21 mouse cellular contexts compared by ENCODE assay signal in genomic region chr7:45507583-45507982, GRCm38 (mm10). TPM values are rescaled to one million over a fixed set of nuclear protein-coding genes. Genes with fewer than 3 reads are reported as not detected.
DNase-seq lines count a peak whose midpoint lies in the region; ATAC-seq lines count a peak whose summit lies in the region.
"Had no signal": no experiment of that assay in that cellular context is flagged by ENCODE, and none has a peak within 500 bp of the region (broad histone marks: within the 10 kb centered on the region; RNA-seq: fewer than 3 reads in every experiment).

No protein-coding gene starts in this region.

- H3K4me3 ChIP-seq in erythroblast, embryonic 14.5 days (replicated peaks) = peak overlapping the region; percentile 79
- H3K4me3 ChIP-seq in liver, embryonic 15.5 days (replicated peaks) = peak overlapping the region; percentile 94
- H3K4me3 ChIP-seq: embryonic facial prominence, embryonic 10.5 days; gastrocnemius, adult 2 months had no signal

- DNase-seq in urinary bladder, postnatal 14 days (ENCODE audit: low spot score) = peak; percentile 50
- no peak for DNase-seq in urinary bladder, postnatal 10 days (ENCODE audit: low spot score)
- DNase-seq in heart, adult 11 months = no peak
- DNase-seq in lung, postnatal 25 days (ENCODE audit: low spot score) = no peak
- DNase-seq: adrenal gland, adult 8-10 months; cerebellum, adult 11 months; forebrain, postnatal 0 days; gastrocnemius, adult 2 months; heart, postnatal 14 days; layer of hippocampus, adult 9-11 months; thymus, postnatal 25 days had no signal

- peak overlapping the region; percentile 94 for H3K27ac ChIP-seq in liver, embryonic 15.5 days (replicated peaks)
- H3K27ac ChIP-seq: embryonic facial prominence, embryonic 10.5 days; gastrocnemius, adult 2 months; hindbrain, embryonic 14.5 days; limb, embryonic 13.5 days had no signal

- no peaks in the 10 kb centered on the region for H3K9me3 ChIP-seq in erythroblast, embryonic 14.5 days (ENCODE audit: control insufficient read depth, low read length)
- H3K9me3 ChIP-seq in liver, embryonic 15.5 days (replicated peaks) = no peaks in the 10 kb centered on the region
- H3K9me3 ChIP-seq: embryonic facial prominence, embryonic 10.5 days; limb, embryonic 13.5 days had no signal

- peaks cover 69% of the 10 kb centered on the region for H3K36me3 ChIP-seq in erythroblast, embryonic 14.5 days (ENCODE audit: control insufficient read depth)
- peaks cover 52% of the 10 kb centered on the region for H3K36me3 ChIP-seq in liver, embryonic 15.5 days (replicated peaks)

- no peak for ATAC-seq in erythroblast, adult 5-6 weeks (replicated peaks; ENCODE audit: low FRiP score, poor library complexity, severe bottlenecking)
- no peak for ATAC-seq in liver, embryonic 15.5 days (ENCODE audit: insufficient read depth)
- ATAC-seq in granulocyte monocyte progenitor cell, adult 5-6 weeks (replicated peaks; ENCODE audit: poor library complexity, severe bottlenecking) = no peak
- ATAC-seq: forebrain, postnatal 0 days; lung, postnatal 0 days had no signal

- H3K9ac ChIP-seq in liver, embryonic 15.5 days = peak overlapping the region; percentile 61
- H3K9ac ChIP-seq: forebrain, postnatal 0 days; hindbrain, embryonic 14.5 days; limb, embryonic 13.5 days had no signal

- H3K4me2 ChIP-seq in liver, embryonic 15.5 days = peak overlapping the region; percentile 93
- H3K4me2 ChIP-seq: hindbrain, embryonic 14.5 days had no signal

- no peaks in the 10 kb centered on the region for H3K27me3 ChIP-seq in erythroblast, embryonic 14.5 days (ENCODE audit: control insufficient read depth)
- H3K27me3 ChIP-seq in liver, embryonic 15.5 days = no peaks in the 10 kb centered on the region
- H3K27me3 ChIP-seq: limb, embryonic 13.5 days had no signal

- 75% methylated on average over 6 of the region's 6 CpGs for WGBS in liver, embryonic 15.5 days (ENCODE audit: insufficient replicate concordance)

- peaks cover 63% of the 10 kb centered on the region for H3K4me1 ChIP-seq in erythroblast, embryonic 14.5 days (ENCODE audit: control insufficient read depth)
- H3K4me1 ChIP-seq in liver, embryonic 15.5 days (replicated peaks) = peaks cover 60% of the 10 kb centered on the region

RNA-seq across cellular contexts. Expression of gene Nucb1, which starts 2.6 kb away (rescaled TPM):
- 54.7 and 66.6 TPM in 2 replicates for polyA plus RNA-seq in erythroblast, embryonic 14.5 days (2012)
- 83.0 and 88.6 TPM in 2 replicates for total RNA-seq in erythroblast, adult 5-6 weeks (2015; ENCODE audit: low replicate concordance)
- total RNA-seq in erythroblast, adult 5-6 weeks (2017; ENCODE audit: low replicate concordance) = 487 and 671 TPM in 2 replicates
- 118 and 131 TPM in 2 replicates for polyA plus RNA-seq in liver, embryonic 15.5 days (2015; fragmentation: Nextera tagmentation; extraction: Ambion mirVana)
- total RNA-seq in granulocyte monocyte progenitor cell, adult 5-6 weeks (2014; fragmentation: Nextera tagmentation) = 184 and 207 TPM in 2 replicates
- total RNA-seq in granulocyte monocyte progenitor cell, adult 5-6 weeks (2017) = 316 and 398 TPM in 2 replicates

RNA-seq across cellular contexts. Expression of gene Ppp1r15a, which starts 18.5 kb away (rescaled TPM):
- 543 and 840 TPM in 2 replicates for polyA plus RNA-seq in erythroblast, embryonic 14.5 days (2012)
- total RNA-seq in erythroblast, adult 5-6 weeks (2015; ENCODE audit: low replicate concordance) = 1,095 and 1,392 TPM in 2 replicates
- total RNA-seq in erythroblast, adult 5-6 weeks (2017; ENCODE audit: low replicate concordance) = 1,351 and 1,490 TPM in 2 replicates
- polyA plus RNA-seq in liver, embryonic 15.5 days (2015; fragmentation: Nextera tagmentation; extraction: Ambion mirVana) = 280 and 325 TPM in 2 replicates
- 8.3 and 22.1 TPM in 2 replicates for total RNA-seq in granulocyte monocyte progenitor cell, adult 5-6 weeks (2014; fragmentation: Nextera tagmentation)
- 51.1 and 54.9 TPM in 2 replicates for total RNA-seq in granulocyte monocyte progenitor cell, adult 5-6 weeks (2017)

RNA-seq across cellular contexts. Expression of gene Plekha4, which starts 18.5 kb away (rescaled TPM):
- 0.42 and 1.0 TPM in 2 replicates for polyA plus RNA-seq in erythroblast, embryonic 14.5 days (2012)
- total RNA-seq in erythroblast, adult 5-6 weeks (2015; ENCODE audit: low replicate concordance) = 1.3 TPM in 1 of 2 replicates, not detected in the other
- total RNA-seq in erythroblast, adult 5-6 weeks (2017; ENCODE audit: low replicate concordance) = 2.8 and 9.9 TPM in 2 replicates
- 0.66 and 0.75 TPM in 2 replicates for polyA plus RNA-seq in liver, embryonic 15.5 days (2015; fragmentation: Nextera tagmentation; extraction: Ambion mirVana)
- total RNA-seq in granulocyte monocyte progenitor cell, adult 5-6 weeks (2014; fragmentation: Nextera tagmentation) = not detected in 2 replicates
- total RNA-seq in granulocyte monocyte progenitor cell, adult 5-6 weeks (2017) = 0.26 TPM in 1 of 2 replicates, not detected in the other

RNA-seq across cellular contexts. Expression of gene Dhdh, which starts 19.0 kb away (rescaled TPM):
- polyA plus RNA-seq in erythroblast, embryonic 14.5 days (2012) = 0.01 and 0.02 TPM in 2 replicates
- total RNA-seq in erythroblast, adult 5-6 weeks (2015; ENCODE audit: low replicate concordance) = 3.3 TPM in 2 replicates
- total RNA-seq in erythroblast, adult 5-6 weeks (2017; ENCODE audit: low replicate concordance) = 2.1 and 2.3 TPM in 2 replicates
- 2.4 and 2.5 TPM in 2 replicates for polyA plus RNA-seq in liver, embryonic 15.5 days (2015; fragmentation: Nextera tagmentation; extraction: Ambion mirVana)
- total RNA-seq in granulocyte monocyte progenitor cell, adult 5-6 weeks (2014; fragmentation: Nextera tagmentation) = 29.3 and 31.1 TPM in 2 replicates
- 18.4 and 20.2 TPM in 2 replicates for total RNA-seq in granulocyte monocyte progenitor cell, adult 5-6 weeks (2017)

RNA-seq across cellular contexts. Expression of gene Gm45808, which starts 21.0 kb away (rescaled TPM):
- polyA plus RNA-seq in erythroblast, embryonic 14.5 days (2012) = not detected in 2 replicates
- not detected in 2 replicates for total RNA-seq in erythroblast, adult 5-6 weeks (2015; ENCODE audit: low replicate concordance)
- not detected in 2 replicates for total RNA-seq in erythroblast, adult 5-6 weeks (2017; ENCODE audit: low replicate concordance)
- not detected in 2 replicates for polyA plus RNA-seq in liver, embryonic 15.5 days (2015; fragmentation: Nextera tagmentation; extraction: Ambion mirVana)
- not detected in 2 replicates for total RNA-seq in granulocyte monocyte progenitor cell, adult 5-6 weeks (2014; fragmentation: Nextera tagmentation)
- not detected in 2 replicates for total RNA-seq in granulocyte monocyte progenitor cell, adult 5-6 weeks (2017)
- total RNA-seq: forebrain, postnatal 0 days had no signal
- polyA plus RNA-seq: embryonic facial prominence, embryonic 10.5 days; forebrain, postnatal 0 days; hindbrain, embryonic 14.5 days; limb, embryonic 13.5 days; lung, postnatal 0 days; midbrain, postnatal 0 days; neural tube, embryonic 11.5 days had no signal

Comparison
In these comparisons a context has a peak if more than half of its experiments do, and no peak if none do; other contexts are left out.
1. RNA of gene Ppp1r15a, which starts 18.5 kb away (total RNA-seq): 1,095 to 1,490 TPM in erythroblast, adult 5-6 weeks; 8.3 to 54.9 TPM in granulocyte monocyte progenitor cell, adult 5-6 weeks; every median in the first group is over 10 times any median in the second.